In the genomic region with DNA sequence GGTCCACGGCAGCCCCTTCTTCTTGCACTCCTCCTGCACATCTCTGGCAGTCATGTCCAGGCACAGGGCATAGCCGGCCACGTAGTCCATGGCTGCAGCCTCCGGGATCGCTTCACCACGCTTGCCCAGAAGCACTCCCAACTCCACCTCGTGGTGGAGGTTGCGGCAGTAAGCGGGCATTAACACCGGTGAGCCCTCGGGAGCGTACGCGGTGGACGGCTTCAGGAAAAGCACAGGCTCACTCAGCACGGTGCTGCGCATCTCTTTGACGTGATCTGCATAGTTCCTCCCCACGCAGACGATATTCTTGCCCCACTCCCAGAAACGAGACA, we compare ENCODE assay signal across 8 mouse cellular contexts. TPM values are rescaled to one million over a fixed set of nuclear protein-coding genes. Genes with fewer than 3 reads are reported as not detected.
DNase-seq lines count a peak whose midpoint lies in the region; ATAC-seq and TF ChIP-seq lines count a peak whose summit lies in the region.

No protein-coding gene starts in this region.

- peaks cover 23% of the 10 kb centered on the region for H3K4me1 ChIP-seq in embryonic facial prominence, embryonic 10.5 days
- H3K4me1 ChIP-seq in hindbrain, embryonic 16.5 days (ENCODE audit: control insufficient read depth, insufficient read depth, low read depth, low read length) = peaks cover 15% of the 10 kb centered on the region
- peaks cover 6% of the 10 kb centered on the region; the same call in 1 of the 2 replicates for H3K4me1 ChIP-seq in midbrain, postnatal 0 days (ENCODE audit: insufficient read depth, low read length)

- H3K27me3 ChIP-seq in embryonic facial prominence, embryonic 10.5 days (replicated peaks; ENCODE audit: low read depth, poor library complexity, severe bottlenecking) = peaks cover 16% of the 10 kb centered on the region
- no peaks in the 10 kb centered on the region for H3K27me3 ChIP-seq in hindbrain, embryonic 16.5 days (replicated peaks; ENCODE audit: control insufficient read depth, insufficient read depth, low read length)
- no peaks in the 10 kb centered on the region for H3K27me3 ChIP-seq in midbrain, postnatal 0 days (ENCODE audit: insufficient read depth, low read length)

- intact Hi-C loops in left cerebral cortex, adult 2 months (cut with DNase I) = no loop called here
- intact Hi-C loops in left cerebral cortex, postnatal 36 days (cut with DNase I) = loop anchor here (2.0 kb wide), 1 partner anchor 37 kb away; a partner anchor contains a TSS

- peaks cover 8% of the 10 kb centered on the region for H3K36me3 ChIP-seq in embryonic facial prominence, embryonic 10.5 days (replicated peaks)
- H3K36me3 ChIP-seq in hindbrain, embryonic 16.5 days (ENCODE audit: control insufficient read depth, insufficient read depth, low read length) = peaks cover 6% of the 10 kb centered on the region
- peaks cover 8% of the 10 kb centered on the region; the same call in 1 of the 2 replicates for H3K36me3 ChIP-seq in midbrain, postnatal 0 days (ENCODE audit: insufficient read depth, low read length)

- peak overlapping the region; percentile 76 for H3K4me3 ChIP-seq in left cerebral cortex, adult 2 months
- peak overlapping the region; percentile 87 for H3K4me3 ChIP-seq in embryonic facial prominence, embryonic 10.5 days
- peak overlapping the region; percentile 95 for H3K4me3 ChIP-seq in hindbrain, embryonic 16.5 days (ENCODE audit: low read length)
- peak overlapping the region; percentile 84 for H3K4me3 ChIP-seq in midbrain, postnatal 0 days (ENCODE audit: low read depth, low read length)

- H3K27ac ChIP-seq in left cerebral cortex, adult 2 months = peak overlapping the region; percentile 98
- H3K27ac ChIP-seq in embryonic facial prominence, embryonic 10.5 days (replicated peaks) = peak overlapping the region; percentile 91
- peak overlapping the region; percentile 98 for H3K27ac ChIP-seq in hindbrain, embryonic 16.5 days (ENCODE audit: low read depth, low read length)
- peak overlapping the region; percentile 93 for H3K27ac ChIP-seq in midbrain, postnatal 0 days (ENCODE audit: low read depth, low read length)

- WGBS in embryonic facial prominence, embryonic 10.5 days = under 1% methylated on average over 21 of the region's 21 CpGs
- under 1% methylated on average over 21 of the region's 21 CpGs for WGBS in hindbrain, embryonic 16.5 days
- WGBS in midbrain, postnatal 0 days = 0% methylated on average over 21 of the region's 21 CpGs

- no peak for ATAC-seq in hindbrain, embryonic 16.5 days
- no peak for ATAC-seq in midbrain, postnatal 0 days (ENCODE audit: low FRiP score)
- ATAC-seq in megakaryocyte-erythroid progenitor cell, adult 5-6 weeks (replicated peaks; ENCODE audit: low FRiP score, low TSS enrichment, poor library complexity, severe bottlenecking) = no peak; the same call in none of the 2 replicates

- no peaks in the 10 kb centered on the region for H3K9me3 ChIP-seq in embryonic facial prominence, embryonic 10.5 days
- no peaks in the 10 kb centered on the region for H3K9me3 ChIP-seq in hindbrain, embryonic 16.5 days (ENCODE audit: control insufficient read depth, low read length)
- no peaks in the 10 kb centered on the region for H3K9me3 ChIP-seq in midbrain, postnatal 0 days (ENCODE audit: low read length)

- H3K4me2 ChIP-seq in hindbrain, embryonic 16.5 days (ENCODE audit: low read length) = peak overlapping the region; percentile 67
- H3K4me2 ChIP-seq in midbrain, postnatal 0 days (ENCODE audit: low read depth, low read length, poor library complexity, severe bottlenecking) = peak overlapping the region; percentile 95

- DNase-seq in left cerebral cortex, adult 2 months (ENCODE audit: extremely low spot score in 1 of 2, low spot score in 2 of 2) = no peak
- DNase-seq in left cerebral cortex, postnatal 36 days (ENCODE audit: low spot score in 2 of 2) = no peak
- no peak for DNase-seq in embryonic facial prominence, embryonic 10.5 days (ENCODE audit: low spot score)
- DNase-seq in midbrain, postnatal 0 days (ENCODE audit: low spot score) = no peak
- DNase-seq in urinary bladder, postnatal 4 days (ENCODE audit: low spot score in 2 of 2) = no peak
- no peak for DNase-seq in embryo, embryonic 11 days

- H3K9ac ChIP-seq in hindbrain, embryonic 16.5 days (ENCODE audit: low read depth, low read length) = peak overlapping the region; percentile 84
- H3K9ac ChIP-seq in midbrain, postnatal 0 days (replicated peaks; ENCODE audit: low read length, poor library complexity, severe bottlenecking) = peak overlapping the region; percentile 80

- peak; percentile 34 for TF ChIP-seq CTCF in left cerebral cortex, adult 2 months (IDR thresholded peaks at IDR 0.05)
- TF ChIP-seq CTCF in midbrain, postnatal 0 days (IDR thresholded peaks at IDR 0.05) = peak; percentile 67

RNA-seq across cellular contexts. Expression of a gene that starts 0.5 kb away (rescaled TPM):
- 10 to 100 TPM; 17.4 to 20.4 TPM for total RNA-seq in left cerebral cortex, adult 2 months (2021)
- 10 to 100 TPM; 18.0 to 20.5 TPM for total RNA-seq in left cerebral cortex, postnatal 36 days (2021)
- 16.7 and 17.4 TPM in 2 replicates for polyA plus RNA-seq in embryonic facial prominence, embryonic 10.5 days (2016; fragmentation: Nextera tagmentation; extraction: Ambion mirVana)
- 23.1 and 28.8 TPM in 2 replicates for polyA plus RNA-seq in hindbrain, embryonic 16.5 days (2015; fragmentation: Nextera tagmentation; extraction: Ambion mirVana)
- total RNA-seq in midbrain, postnatal 0 days (2014; rRNA removed) = 11.7 and 14.0 TPM in 2 replicates
- polyA plus RNA-seq in midbrain, postnatal 0 days (2015; fragmentation: Nextera tagmentation; extraction: Ambion mirVana) = 18.2 and 20.8 TPM in 2 replicates
- 20.1 and 35.1 TPM in 2 replicates for total RNA-seq in megakaryocyte-erythroid progenitor cell, adult 5-6 weeks (2014; fragmentation: Nextera tagmentation)
- total RNA-seq in megakaryocyte-erythroid progenitor cell, adult 5-6 weeks (2017) = 15.7 and 34.7 TPM in 2 replicates

RNA-seq across cellular contexts. Expression of a gene that starts 9.8 kb away (rescaled TPM):
- 100 to 1,000 TPM; 129 to 141 TPM for total RNA-seq in left cerebral cortex, adult 2 months (2021)
- 100 to 1,000 TPM; 134 to 153 TPM for total RNA-seq in left cerebral cortex, postnatal 36 days (2021)
- 26.4 and 28.6 TPM in 2 replicates for polyA plus RNA-seq in embryonic facial prominence, embryonic 10.5 days (2016; fragmentation: Nextera tagmentation; extraction: Ambion mirVana)
- polyA plus RNA-seq in hindbrain, embryonic 16.5 days (2015; fragmentation: Nextera tagmentation; extraction: Ambion mirVana) = 71.4 and 86.9 TPM in 2 replicates
- total RNA-seq in midbrain, postnatal 0 days (2014; rRNA removed) = 73.6 and 119 TPM in 2 replicates
- polyA plus RNA-seq in midbrain, postnatal 0 days (2015; fragmentation: Nextera tagmentation; extraction: Ambion mirVana) = 74.0 and 79.5 TPM in 2 replicates
- 43.2 and 68.2 TPM in 2 replicates for total RNA-seq in megakaryocyte-erythroid progenitor cell, adult 5-6 weeks (2014; fragmentation: Nextera tagmentation)
- 29.1 and 32.3 TPM in 2 replicates for total RNA-seq in megakaryocyte-erythroid progenitor cell, adult 5-6 weeks (2017)

RNA-seq across cellular contexts. Expression of a gene that starts 16.1 kb away (rescaled TPM):
- total RNA-seq in left cerebral cortex, adult 2 months (2021) = not detected
- total RNA-seq in left cerebral cortex, postnatal 36 days (2021) = not detected
- polyA plus RNA-seq in embryonic facial prominence, embryonic 10.5 days (2016; fragmentation: Nextera tagmentation; extraction: Ambion mirVana) = 0.49 and 1.2 TPM in 2 replicates
- polyA plus RNA-seq in hindbrain, embryonic 16.5 days (2015; fragmentation: Nextera tagmentation; extraction: Ambion mirVana) = 0.15 TPM in 1 of 2 replicates, not detected in the other
- total RNA-seq in midbrain, postnatal 0 days (2014; rRNA removed) = 0.28 TPM in 1 of 2 replicates, not detected in the other
- polyA plus RNA-seq in midbrain, postnatal 0 days (2015; fragmentation: Nextera tagmentation; extraction: Ambion mirVana) = 0.31 TPM in 1 of 2 replicates, not detected in the other
- total RNA-seq in megakaryocyte-erythroid progenitor cell, adult 5-6 weeks (2014; fragmentation: Nextera tagmentation) = not detected in 2 replicates
- not detected in 2 replicates for total RNA-seq in megakaryocyte-erythroid progenitor cell, adult 5-6 weeks (2017)

RNA-seq across cellular contexts. Expression of a gene that starts 36.5 kb away (rescaled TPM):
- total RNA-seq in left cerebral cortex, adult 2 months (2021) = 10 to 100 TPM; 30.7 to 32.4 TPM
- total RNA-seq in left cerebral cortex, postnatal 36 days (2021) = 10 to 100 TPM; 31.4 to 34.8 TPM
- 71.8 and 81.8 TPM in 2 replicates for polyA plus RNA-seq in embryonic facial prominence, embryonic 10.5 days (2016; fragmentation: Nextera tagmentation; extraction: Ambion mirVana)
- 64.1 and 65.7 TPM in 2 replicates for polyA plus RNA-seq in hindbrain, embryonic 16.5 days (2015; fragmentation: Nextera tagmentation; extraction: Ambion mirVana)
- 39.6 and 60.2 TPM in 2 replicates for total RNA-seq in midbrain, postnatal 0 days (2014; rRNA removed)
- polyA plus RNA-seq in midbrain, postnatal 0 days (2015; fragmentation: Nextera tagmentation; extraction: Ambion mirVana) = 55.8 and 63.9 TPM in 2 replicates
- 107 and 121 TPM in 2 replicates for total RNA-seq in megakaryocyte-erythroid progenitor cell, adult 5-6 weeks (2014; fragmentation: Nextera tagmentation)
- 35.5 and 97.0 TPM in 2 replicates for total RNA-seq in megakaryocyte-erythroid progenitor cell, adult 5-6 weeks (2017)

RNA-seq across cellular contexts. Expression of a gene that starts 36.7 kb away (rescaled TPM):
- total RNA-seq in left cerebral cortex, adult 2 months (2021) = 10 to 100 TPM; 58.6 to 63.3 TPM
- 10 to 100 TPM; 56.4 to 63.7 TPM for total RNA-seq in left cerebral cortex, postnatal 36 days (2021)
- polyA plus RNA-seq in embryonic facial prominence, embryonic 10.5 days (2016; fragmentation: Nextera tagmentation; extraction: Ambion mirVana) = 47.1 TPM in 2 replicates
- 88.2 and 90.4 TPM in 2 replicates for polyA plus RNA-seq in hindbrain, embryonic 16.5 days (2015; fragmentation: Nextera tagmentation; extraction: Ambion mirVana)
- 87.5 and 105 TPM in 2 replicates for total RNA-seq in midbrain, postnatal 0 days (2014; rRNA removed)
- 100 and 110 TPM in 2 replicates for polyA plus RNA-seq in midbrain, postnatal 0 days (2015; fragmentation: Nextera tagmentation; extraction: Ambion mirVana)
- 24.6 and 29.3 TPM in 2 replicates for total RNA-seq in megakaryocyte-erythroid progenitor cell, adult 5-6 weeks (2014; fragmentation: Nextera tagmentation)
- 11.8 and 12.2 TPM in 2 replicates for total RNA-seq in megakaryocyte-erythroid progenitor cell, adult 5-6 weeks (2017)
